Mouse (Mus musculus) monocyte, adult 2 months (primary cell): ENCODE measurements around the gene Golga7b.

Experiments used
- DNase-seq, 2 experiments: peaks; one replicate each; pipeline ENCODE4 v3.0.0; 2022; ENCODE audit warnings: low spot score in 2 of 2, low read depth in 1 of 2

Golga7b gene

GRCm38 (mm10) chr19:42293216-42293615 is 45.8 kb downstream of the Golga7b start:
- no peak for DNase-seq

GRCm38 (mm10) chr19:42303210-42303813 is 55.9 kb downstream of the Golga7b start:
- no peak for DNase-seq

- DNase-seq, result no peak
These were observed 57.1 kb downstream of the Golga7b start for GRCm38 (mm10) chr19:42304506-42304905.

GRCm38 (mm10) chr19:42305746-42306145 is 58.4 kb downstream of the Golga7b start:
- no peak for DNase-seq

- DNase-seq, result no peak
These were observed 58.8 kb downstream of the Golga7b start for GRCm38 (mm10) chr19:42306202-42306601.

- DNase-seq, result no peak
These were observed 59.6 kb downstream of the Golga7b start for GRCm38 (mm10) chr19:42307019-42307418.

GRCm38 (mm10) chr19:42308931-42309330 is 61.6 kb downstream of the Golga7b start:
- DNase-seq, result no peak

- no peak for DNase-seq
These were observed 64.0 kb downstream of the Golga7b start for GRCm38 (mm10) chr19:42311332-42311731.

GRCm38 (mm10) chr19:42312191-42312590 is 64.8 kb downstream of the Golga7b start:
- no peak for DNase-seq

- DNase-seq, result no peak
These were observed 67.8 kb downstream of the Golga7b start for GRCm38 (mm10) chr19:42315070-42315679.

- no peak for DNase-seq
These were observed 68.5 kb downstream of the Golga7b start for GRCm38 (mm10) chr19:42315914-42316313.

- no peak for DNase-seq
These were observed 69.2 kb downstream of the Golga7b start for GRCm38 (mm10) chr19:42316525-42316924.

GRCm38 (mm10) chr19:42316998-42317397 is 69.6 kb downstream of the Golga7b start:
- no peak for DNase-seq

GRCm38 (mm10) chr19:42317648-42318425 is 70.5 kb downstream of the Golga7b start:
- DNase-seq, result no peak
